Mouse (Mus musculus) limb, embryonic 12.5 days (tissue): ENCODE results near the gene Gm20388. TPM values are rescaled to one million over a fixed set of nuclear protein-coding genes. Genes with fewer than 3 reads are reported as not detected.

ENCODE experiments used
- ATAC-seq: fragments of 200-750 bp; cut with Nextera tagmentation; 2 replicates; pipeline ENCODE4 v1.8.0; 2017; ENCODE audit warnings: low read depth, moderate TSS enrichment; ENCODE audit not compliant: insufficient number of reproducible peaks, insufficient read depth, low FRiP score, low TSS enrichment
- H3K27ac ChIP-seq: fragments of 300-500 bp; sonication (generic); 2 replicates; pipeline ENCODE4 v1.5.1; 2016; ENCODE audit warnings: mild to moderate bottlenecking, moderate library complexity
- H3K27me3 ChIP-seq: fragments of 300-500 bp; sonication (generic); 2 replicates; pipeline ENCODE4 v1.6.1; 2016; ENCODE audit warnings: mild to moderate bottlenecking, moderate library complexity
- H3K36me3 ChIP-seq: fragments of 300-500 bp; sonication (generic); 2 replicates; pipeline ENCODE4 v1.6.1; 2016; ENCODE audit warnings: mild to moderate bottlenecking, moderate library complexity
- H3K4me1 ChIP-seq: fragments of 300-500 bp; sonication (generic); replicated peaks from 2 replicates; pipeline ENCODE4 v1.6.1; 2016
- H3K4me2 ChIP-seq: fragments of 300-500 bp; sonication (generic); 2 replicates; pipeline ENCODE4 v1.6.1; 2016; ENCODE audit warnings: mild to moderate bottlenecking, moderate library complexity
- H3K4me3 ChIP-seq: fragments of 300-500 bp; sonication (generic); replicated peaks from 2 replicates; pipeline ENCODE4 v1.5.1; 2016; ENCODE audit warnings: mild to moderate bottlenecking
- H3K9ac ChIP-seq: fragments of 300-500 bp; sonication (generic); replicated peaks from 2 replicates; pipeline ENCODE4 v1.6.1; 2016; ENCODE audit warnings: mild to moderate bottlenecking, moderate library complexity
- H3K9me3 ChIP-seq: fragments of 300-500 bp; sonication (generic); 2 replicates; pipeline ENCODE4 v1.6.1; 2016; ENCODE audit warnings: mild to moderate bottlenecking, moderate library complexity
- WGBS: fragments of 180-500 bp; shearing (Covaris S2); methylation state at CpG from one replicate; pipeline ENCODE4 v1.1.7; 2016; 5-methylcytosine and 5-hydroxymethylcytosine counted together
- polyA plus RNA-seq: library from polyadenylated mRNA; unstranded; fragments of >200 nt; fragmentation: Nextera tagmentation; extraction: Ambion mirVana; gene quantifications from 2 replicates; pipeline ENCODE4 v1.2.1, GENCODE M21; 2016

Gene Gm20388
- polyA plus RNA-seq, 1 experiment from 2014 or later, result not detected

DNA sequence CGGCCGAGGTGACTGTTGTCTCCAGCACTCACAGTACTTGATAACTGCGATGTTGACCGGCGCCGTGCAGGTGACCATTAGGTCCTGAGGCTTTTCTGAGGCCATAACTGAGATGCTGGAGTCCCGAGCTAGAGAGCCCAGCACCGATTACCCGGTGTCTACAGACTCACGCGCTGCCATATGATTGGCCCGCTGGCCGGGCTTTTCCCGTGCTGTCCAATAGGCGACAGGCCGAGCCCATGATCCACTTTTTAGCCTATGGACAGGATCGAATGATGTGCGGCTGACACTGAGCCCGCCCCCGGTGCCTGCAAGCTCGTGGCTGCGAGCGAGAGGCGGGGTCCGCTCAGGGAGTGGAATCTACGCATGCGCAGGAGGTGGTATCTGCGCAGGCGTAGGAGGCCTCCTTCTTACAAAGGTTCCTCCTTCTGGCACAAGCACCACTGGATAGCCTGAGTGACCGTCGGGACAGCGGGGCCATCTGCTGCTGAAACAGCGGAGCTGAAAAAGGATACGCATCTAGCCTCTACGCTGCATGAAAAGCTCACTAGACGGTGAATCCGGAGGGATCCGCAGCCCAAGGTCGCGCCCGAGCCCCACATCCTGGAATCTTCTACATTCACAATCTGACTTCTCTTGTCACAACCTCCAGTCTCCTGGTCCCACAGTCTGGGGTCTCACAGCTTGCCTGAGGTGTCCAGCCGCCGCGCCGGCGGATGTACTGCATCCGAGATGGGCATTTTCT is 2532.8 kb downstream of the Gm20388 start, which contains the start of gene Mvd:
Mvd (minus strand) TSS at position 161 of the 745 bp plus-strand sequence.
- Histone ChIP-seq H3K9me3 (no peaks in the 10 kb centered on the region), H3K27ac (peak within 1 kb of the TSS; percentile 94), H3K4me1 (peaks cover 36% of the 10 kb centered on the region), H3K4me3 (peak within 1 kb of the TSS; percentile 65), H3K36me3 (peaks cover 14% of the 10 kb centered on the region), H3K9ac (peak within 1 kb of the TSS; percentile 77), H3K4me2 (peak within 1 kb of the TSS; percentile 93), H3K27me3 (no peaks in the 10 kb centered on the region)
- ATAC-seq, result peak; percentile 99
- WGBS, result under 1% methylated on average over 47 of the region's 47 CpGs

DNA sequence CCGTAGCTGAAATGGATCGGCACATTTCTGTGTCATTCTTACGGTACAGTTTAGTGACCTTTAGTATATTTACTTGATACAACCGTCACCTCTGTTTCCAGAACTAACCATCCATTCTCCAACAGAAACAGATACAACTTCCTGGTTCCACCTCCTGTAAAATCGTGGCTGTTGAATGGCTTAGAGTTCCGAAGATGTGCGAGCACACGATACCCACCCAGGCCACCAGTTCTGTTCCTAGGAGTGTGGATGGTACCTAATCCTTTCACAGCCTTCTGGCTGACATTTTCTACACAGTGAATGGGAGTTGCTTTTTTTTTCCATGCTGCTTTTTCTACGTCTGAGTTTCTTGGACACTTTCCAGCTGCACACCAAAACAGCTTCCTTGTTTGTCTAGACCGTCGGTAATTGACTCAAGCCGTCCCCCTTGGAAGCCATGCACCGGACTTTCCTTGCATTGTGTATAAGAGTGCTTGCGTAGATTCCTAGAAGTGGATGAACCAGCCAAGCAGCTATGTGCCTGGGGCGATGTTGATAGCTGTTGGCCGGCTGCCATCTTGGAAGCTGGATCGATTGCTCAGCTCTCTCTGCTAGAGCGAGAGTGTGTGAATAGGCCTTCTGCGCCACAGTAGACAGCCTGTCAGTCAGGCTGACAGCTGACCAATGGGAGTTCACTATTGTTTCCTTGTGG is 2533.6 kb downstream of the Gm20388 start:
- H3K9me3 ChIP-seq, result no peaks in the 10 kb centered on the region
- peaks cover 36% of the 10 kb centered on the region for H3K4me1 ChIP-seq
- H3K4me2 ChIP-seq, result peak overlapping the region; percentile 93
- no peaks in the 10 kb centered on the region for H3K27me3 ChIP-seq
- H3K9ac ChIP-seq, result peak overlapping the region; percentile 77
- peak overlapping the region; percentile 65 for H3K4me3 ChIP-seq
- H3K36me3 ChIP-seq, result peaks cover 8% of the 10 kb centered on the region
- H3K27ac ChIP-seq, result peak overlapping the region; percentile 94
- WGBS, result 23% methylated on average over 19 of the region's 19 CpGs
- no peak for ATAC-seq

DNA sequence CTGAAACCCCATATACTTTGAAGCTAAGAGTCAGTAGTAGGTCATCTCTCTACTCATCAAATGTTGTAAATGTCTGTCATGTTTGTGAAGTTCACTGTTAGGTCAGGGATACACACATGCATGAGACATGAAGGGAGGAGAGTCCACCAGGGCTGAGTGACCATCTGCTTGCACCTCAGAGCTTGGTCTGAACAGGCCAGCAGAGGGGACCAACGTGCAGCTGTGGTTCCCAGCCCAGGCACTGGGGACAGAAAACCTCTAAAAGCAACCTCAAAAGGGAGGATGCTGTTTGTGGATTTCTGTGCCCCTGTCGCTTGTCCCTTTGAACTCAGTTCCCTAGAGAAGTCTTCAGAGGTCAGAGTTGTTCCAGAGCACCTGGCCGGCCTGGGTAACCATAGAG is 2534.6 kb downstream of the Gm20388 start:
- Histone ChIP-seq H3K27me3 (no peaks in the 10 kb centered on the region), H3K4me3 (no peak overlapping the region), H3K36me3 (no peaks in the 10 kb centered on the region), H3K9me3 (no peaks in the 10 kb centered on the region), H3K4me1 (peaks cover 36% of the 10 kb centered on the region), H3K4me2 (no peak overlapping the region), H3K9ac (no peak overlapping the region), H3K27ac (no peak overlapping the region; the same call in 1 of the 2 replicates)
- ATAC-seq, result no peak
- 63% methylated on average over 3 of the region's 3 CpGs for WGBS

DNA sequence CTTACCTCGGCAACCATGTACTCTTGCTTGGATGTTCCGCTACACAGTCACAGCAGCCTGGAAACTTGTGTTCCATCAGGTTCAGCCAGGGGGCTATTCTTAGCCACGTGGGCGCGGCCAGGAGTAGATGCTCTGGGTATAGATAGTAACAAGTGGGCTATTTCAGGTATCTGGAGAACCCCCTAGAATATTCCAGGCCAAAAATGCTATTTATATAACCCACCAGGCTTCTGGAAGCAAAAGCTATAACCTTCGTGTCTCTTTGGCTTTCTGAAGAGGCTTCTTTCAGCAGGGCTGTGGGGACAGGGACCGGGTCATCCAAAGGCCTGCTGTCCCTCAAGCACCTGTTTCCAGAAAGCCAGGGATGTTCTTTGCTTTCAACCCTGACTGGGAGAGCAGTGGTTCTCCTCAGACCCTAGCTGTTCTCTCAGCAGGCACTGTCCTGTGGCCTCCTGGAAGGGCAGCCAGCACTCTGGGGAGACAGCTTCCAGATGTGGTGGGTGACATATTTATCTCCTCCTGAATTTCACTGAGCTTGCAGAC is 2540.6 kb downstream of the Gm20388 start:
- ATAC-seq, result no peak
- peaks cover 16% of the 10 kb centered on the region for H3K27me3 ChIP-seq
- H3K4me3 ChIP-seq, result no peak overlapping the region
- H3K36me3 ChIP-seq, result no peaks in the 10 kb centered on the region
- H3K27ac ChIP-seq, result no peak overlapping the region
- 0 out of 2 replicates have a peak, but pooled peaks cover 2% of the 10 kb centered on the region for H3K4me1 ChIP-seq
- no peak overlapping the region for H3K9ac ChIP-seq
- no peak overlapping the region for H3K4me2 ChIP-seq
- WGBS, result 75% methylated on average over 7 of the region's 7 CpGs
- H3K9me3 ChIP-seq, result no peaks in the 10 kb centered on the region

DNA sequence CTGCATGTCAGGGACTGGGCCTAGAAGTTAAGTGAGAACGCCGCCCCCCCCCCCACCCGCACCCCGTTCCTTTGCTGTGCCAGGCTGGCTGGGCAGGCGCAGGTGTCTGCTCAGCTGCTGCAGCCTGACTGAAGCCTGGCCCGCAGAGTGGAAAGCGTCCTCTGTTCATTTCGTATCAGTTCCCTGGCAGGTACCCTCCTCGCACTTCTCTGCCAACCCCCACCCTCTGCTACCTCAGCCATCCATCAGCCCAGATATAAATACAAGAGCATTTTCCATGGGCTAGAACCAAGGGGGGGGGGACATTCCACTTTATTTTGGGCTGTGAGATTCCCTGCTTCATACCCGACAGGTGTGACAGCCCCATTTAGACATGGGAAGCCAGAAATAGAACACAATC is 2541.5 kb downstream of the Gm20388 start:
- Histone ChIP-seq H3K4me3 (no peak overlapping the region), H3K4me2 (no peak overlapping the region), H3K9me3 (no peaks in the 10 kb centered on the region), H3K9ac (no peak overlapping the region), H3K27ac (no peak overlapping the region), H3K4me1 (no peaks in the 10 kb centered on the region), H3K27me3 (peaks cover 25% of the 10 kb centered on the region), H3K36me3 (no peaks in the 10 kb centered on the region)
- 87% methylated on average over 10 of the region's 10 CpGs for WGBS
- no peak for ATAC-seq

DNA sequence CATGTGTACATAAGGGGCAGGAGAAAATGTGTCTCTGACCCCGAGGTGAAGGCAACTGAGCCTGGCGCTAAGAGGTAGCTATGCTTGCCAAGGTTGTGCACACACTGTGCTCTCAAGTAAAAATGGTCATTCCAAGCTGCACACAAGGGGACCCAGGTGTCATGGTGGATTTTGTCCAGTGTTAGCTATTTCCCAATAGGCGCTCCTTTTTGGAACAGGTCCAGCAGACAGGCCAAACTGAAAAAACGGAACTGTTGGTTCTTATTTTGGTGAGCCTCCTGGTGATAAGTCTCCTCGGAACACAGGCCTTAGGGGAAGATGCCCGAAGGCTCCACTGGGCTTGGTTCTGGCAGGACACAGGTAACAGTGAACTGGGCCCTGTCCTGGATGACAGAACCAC is 2543.8 kb downstream of the Gm20388 start:
- Histone ChIP-seq H3K4me2 (no peak overlapping the region), H3K4me3 (no peak overlapping the region), H3K9me3 (no peaks in the 10 kb centered on the region), H3K9ac (no peak overlapping the region), H3K27me3 (peaks cover 47% of the 10 kb centered on the region), H3K36me3 (no peaks in the 10 kb centered on the region), H3K4me1 (no peaks in the 10 kb centered on the region), H3K27ac (no peak overlapping the region)
- WGBS, result 85% methylated on average over 6 of the region's 6 CpGs
- no peak for ATAC-seq

DNA sequence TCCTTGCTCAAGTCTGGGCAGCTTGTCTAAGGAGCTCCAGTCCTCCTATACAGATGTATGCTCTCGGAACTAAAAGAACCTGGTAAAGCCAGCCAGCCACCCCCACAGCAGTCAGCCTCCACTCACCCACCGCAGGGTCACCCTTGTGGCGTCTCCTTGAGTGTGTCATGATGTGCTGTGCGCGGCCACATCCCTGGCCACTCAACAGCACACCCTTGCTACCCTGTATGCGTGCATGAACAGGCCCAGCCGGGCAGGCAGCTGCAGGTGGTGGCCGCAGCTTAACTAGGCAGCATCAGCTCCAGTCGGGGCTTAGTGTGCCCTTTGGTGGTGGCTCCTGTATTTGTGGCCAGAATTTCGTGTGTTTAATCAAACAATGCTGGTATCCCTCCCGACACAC is 2546.5 kb downstream of the Gm20388 start:
- 68% methylated on average over 11 of the region's 11 CpGs for WGBS
- no peak overlapping the region for H3K9ac ChIP-seq
- peaks cover 75% of the 10 kb centered on the region for H3K27me3 ChIP-seq
- no peak overlapping the region for H3K27ac ChIP-seq
- no peak overlapping the region for H3K4me2 ChIP-seq
- H3K36me3 ChIP-seq, result no peaks in the 10 kb centered on the region
- ATAC-seq, result no peak
- H3K4me3 ChIP-seq, result no peak overlapping the region
- H3K9me3 ChIP-seq, result no peaks in the 10 kb centered on the region
- H3K4me1 ChIP-seq, result peaks cover 15% of the 10 kb centered on the region

DNA sequence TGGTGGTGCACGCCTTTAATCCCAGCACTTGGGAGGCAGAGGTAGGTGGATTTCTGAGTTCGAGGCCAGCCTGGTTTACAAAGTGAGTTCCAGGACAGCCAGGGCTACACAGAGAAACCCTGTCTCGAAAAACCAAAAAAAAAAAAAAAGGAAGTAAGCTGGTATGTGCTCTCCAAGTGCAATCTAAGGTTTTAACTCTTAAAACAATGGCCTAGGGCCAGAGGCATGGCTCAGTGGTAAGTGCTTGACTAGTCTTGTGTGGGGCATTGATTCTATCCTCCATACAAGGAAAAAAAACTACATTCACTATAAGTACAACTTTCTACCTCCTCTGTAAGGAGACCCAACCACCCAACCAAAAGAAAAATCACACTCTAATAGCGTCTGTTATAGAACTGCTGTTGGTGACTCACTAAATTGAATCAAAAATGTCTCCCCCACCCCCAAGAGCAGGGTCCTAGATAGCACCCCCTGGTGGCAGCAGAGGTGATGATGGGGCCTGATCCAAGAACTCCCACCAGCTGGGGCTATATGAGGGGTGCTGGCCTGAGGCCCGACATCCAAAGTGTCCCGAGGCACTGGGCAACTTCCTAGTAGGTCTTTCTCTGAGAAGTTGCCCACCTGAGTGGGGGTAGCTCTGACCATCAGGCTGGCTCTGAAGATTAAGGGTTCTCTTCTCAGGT is 2548.7 kb downstream of the Gm20388 start:
- Histone ChIP-seq H3K4me1 (peaks cover 18% of the 10 kb centered on the region), H3K4me2 (no peak overlapping the region), H3K9ac (no peak overlapping the region), H3K27me3 (peaks cover 90% of the 10 kb centered on the region), H3K4me3 (no peak overlapping the region), H3K9me3 (no peaks in the 10 kb centered on the region), H3K36me3 (no peaks in the 10 kb centered on the region), H3K27ac (no peak overlapping the region)
- WGBS, result 58% methylated on average over 6 of the region's 6 CpGs
- ATAC-seq, result no peak

DNA sequence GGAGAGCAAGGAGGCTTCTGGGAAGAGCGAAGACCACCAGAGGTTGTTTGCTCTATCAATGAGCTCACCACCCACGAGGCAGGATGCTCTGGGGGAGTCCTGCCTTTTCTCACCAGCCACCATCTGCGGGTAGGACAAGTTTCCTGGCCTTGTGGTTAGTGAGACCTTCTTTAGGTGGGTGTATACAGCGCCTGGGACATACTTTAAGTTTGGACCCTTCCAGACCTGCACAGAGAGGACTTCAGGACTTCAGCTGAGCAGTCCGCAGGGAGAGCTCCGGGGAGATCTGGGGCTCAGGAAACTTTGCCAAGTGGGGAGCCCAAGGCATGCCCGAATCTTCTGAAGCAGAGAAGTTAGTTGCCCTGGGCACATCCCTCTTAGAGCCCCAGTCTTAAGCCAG is 2549.3 kb downstream of the Gm20388 start:
- Histone ChIP-seq H3K4me3 (peak overlapping the region; percentile 34), H3K36me3 (no peaks in the 10 kb centered on the region), H3K4me1 (peaks cover 18% of the 10 kb centered on the region), H3K4me2 (peak overlapping the region; percentile 62), H3K9ac (no peak overlapping the region), H3K27ac (no peak overlapping the region), H3K27me3 (peaks cover 87% of the 10 kb centered on the region), H3K9me3 (no peaks in the 10 kb centered on the region)
- WGBS, result 25% methylated on average over 7 of the region's 7 CpGs
- no peak for ATAC-seq

DNA sequence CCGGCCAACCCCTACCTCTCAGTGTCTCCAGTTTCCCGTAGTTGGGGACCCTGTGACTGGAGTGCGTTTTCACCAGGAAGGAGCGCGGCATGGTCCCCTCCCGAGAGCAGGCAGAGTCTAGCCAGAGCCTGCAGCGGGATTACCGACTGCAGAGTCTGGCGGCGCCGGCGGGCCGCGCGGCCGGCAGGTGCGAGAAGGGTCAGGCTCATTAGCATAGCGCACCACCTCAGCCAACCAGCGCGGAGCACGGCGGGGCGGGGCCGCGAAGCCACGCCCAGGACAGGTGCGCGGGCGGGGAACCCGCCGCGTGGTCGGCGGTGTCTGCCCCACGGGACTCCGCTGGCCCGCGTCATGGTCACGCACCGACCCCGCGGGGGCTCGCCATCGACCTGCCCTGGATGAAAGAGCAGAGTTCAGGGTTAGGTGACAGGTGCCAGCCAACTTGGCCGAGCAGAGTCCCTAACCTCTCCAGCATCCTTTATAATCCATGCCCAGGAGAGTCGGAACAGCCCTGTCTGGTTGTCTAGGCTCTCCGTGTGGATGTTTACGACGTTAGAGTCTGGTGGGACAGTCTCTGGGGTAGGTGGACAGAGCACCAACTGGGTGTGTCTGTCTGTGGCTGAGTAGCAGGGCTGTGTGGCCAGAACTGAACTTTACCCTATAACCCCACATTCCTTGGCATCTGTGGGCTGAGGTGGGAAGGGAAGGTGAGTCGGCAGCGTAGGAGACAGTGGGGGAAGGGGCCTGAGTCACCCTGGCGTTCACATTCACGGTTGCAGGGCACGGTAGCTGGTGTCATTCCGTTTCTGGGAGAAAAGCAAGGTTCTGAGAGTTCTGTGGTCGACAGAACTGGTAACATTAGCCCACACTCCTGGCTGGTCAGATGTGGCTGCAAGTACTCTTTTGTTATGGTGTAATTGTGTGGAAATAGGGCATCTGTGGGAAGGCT is 2550.2 kb downstream of the Gm20388 start, which contains the start of gene Snai3:
Snai3 (minus strand) TSS at position 210 of the 949 bp plus-strand sequence.
- Histone ChIP-seq H3K9ac (no peak within 1 kb of the TSS), H3K27ac (no peak within 1 kb of the TSS), H3K36me3 (peaks cover 7% of the 10 kb centered on the region), H3K9me3 (no peaks in the 10 kb centered on the region), H3K4me1 (peaks cover 18% of the 10 kb centered on the region), H3K4me3 (peak within 1 kb of the TSS; percentile 34), H3K27me3 (peaks cover 81% of the 10 kb centered on the region), H3K4me2 (peak within 1 kb of the TSS; percentile 62)
- WGBS, result 2% methylated on average over 56 of the region's 56 CpGs
- ATAC-seq, result peak; percentile 52; the same call in 1 of the 2 replicates
